Mouse (Mus musculus) spleen, adult 2 months (tissue): Measurements from ENCODE around the gene Dnaaf2. TPM values are rescaled to one million over a fixed set of nuclear protein-coding genes. Genes with fewer than 3 reads are reported as not detected.
A peak's percentile ranks its signal among the peaks of the same experiment; 100 is the strongest.

Experiments used
- DNase-seq, 2 experiments: peaks; one replicate each; pipeline versions ENCODE4 v3.0.0 to v3.0.0-alpha.2; 2012 to 2021; ENCODE audit warnings: low spot score in 2 of 2, low read depth in 1 of 2
- H3K27ac ChIP-seq: fragments of 200-500 bp; 2 replicates; pipeline ENCODE4 v1.5.1; 2012; ENCODE audit warnings: low read length, inconsistent platforms; ENCODE audit not compliant: insufficient read depth
- H3K27me3 ChIP-seq: fragments of 200-500 bp; 2 replicates; pipeline ENCODE4 v1.6.1; 2012; ENCODE audit warnings: mild to moderate bottlenecking, moderate library complexity, low read length, inconsistent platforms; ENCODE audit not compliant: control insufficient read depth, insufficient read depth
- H3K36me3 ChIP-seq: fragments of 200-500 bp; 2 replicates; pipeline ENCODE4 v1.6.1; 2012; ENCODE audit warnings: mild to moderate bottlenecking, low read length, inconsistent platforms; ENCODE audit not compliant: control insufficient read depth, insufficient read depth
- H3K4me1 ChIP-seq: fragments of 200-500 bp; 2 replicates; pipeline ENCODE4 v1.6.1; 2011; ENCODE audit warnings: inconsistent platforms; ENCODE audit not compliant: control insufficient read depth, insufficient read depth, insufficient read length
- H3K4me3 ChIP-seq: fragments of 200-500 bp; 2 replicates; pipeline ENCODE4 v1.5.1; 2011; ENCODE audit warnings: mild to moderate bottlenecking, inconsistent platforms; ENCODE audit not compliant: insufficient read depth, insufficient read length; ENCODE audit errors: extremely low read depth
- CTCF ChIP-seq: fragments of 200-500 bp; IDR thresholded peaks from 2 replicates; pipeline ENCODE4 v1.5.1; 2011; ENCODE audit warnings: mild to moderate bottlenecking, inconsistent platforms; ENCODE audit not compliant: insufficient read depth, insufficient read length, insufficient replicate concordance; ENCODE audit errors: extremely low read depth
- POLR2A ChIP-seq: fragments of 200-500 bp; IDR thresholded peaks from 2 replicates; pipeline ENCODE4 v1.6.1; 2011; ENCODE audit warnings: low read depth, low read length, inconsistent platforms
- WGBS: fragments of 180-500 bp; shearing (Covaris S2); methylation state at CpG from one replicate; pipeline ENCODE4 v1.1.7; 2018; 5-methylcytosine and 5-hydroxymethylcytosine counted together
- polyA plus RNA-seq: library from polyadenylated mRNA; depleted of rRNA; stranded (reverse); fragments of >200 nt; gene quantifications from 2 replicates; pipeline ENCODE4 v1.2.3, GENCODE M21; 2012

The Dnaaf2 gene
- polyA plus RNA-seq, 1 experiment, result 1.4 TPM

- Histone ChIP-seq H3K36me3 (peaks cover 7% of the 10 kb centered on the region), H3K27me3 (no peaks in the 10 kb centered on the region), H3K27ac (peak overlapping the region; percentile 86), H3K4me3 (peak overlapping the region; percentile 86), H3K4me1 (peaks cover 2% of the 10 kb centered on the region; the same call in 1 of the 2 replicates)
- TF ChIP-seq CTCF, result no peak
- no peak for TF ChIP-seq POLR2A
- DNase-seq, result peak; percentile 26 to 33
- under 1% methylated on average over 94 of the region's 94 CpGs for WGBS
Measured at GRCm38 (mm10) chr12:69197378-69198163, 658 bp downstream of the Dnaaf2 start.

GRCm38 (mm10) chr12:69196444-69197377, 1.5 kb downstream of the Dnaaf2 start, which contains the start of gene Gm49383:
TSS of gene Gm49383 (minus strand) at chr12:69197104.
- no peaks in the 10 kb centered on the region for H3K27me3 ChIP-seq
- WGBS, result under 1% methylated on average over 72 of the region's 75 CpGs
- TF ChIP-seq POLR2A, result peak; percentile 70
- no peak for TF ChIP-seq CTCF
- peaks cover 5% of the 10 kb centered on the region for H3K36me3 ChIP-seq
- H3K4me1 ChIP-seq, result peaks cover 2% of the 10 kb centered on the region; the same call in 1 of the 2 replicates
- peak within 1 kb of the TSS; percentile 86 for H3K27ac ChIP-seq
- H3K4me3 ChIP-seq, result peak within 1 kb of the TSS; percentile 86
- peak; percentile 28 to 57 for DNase-seq

DNA sequence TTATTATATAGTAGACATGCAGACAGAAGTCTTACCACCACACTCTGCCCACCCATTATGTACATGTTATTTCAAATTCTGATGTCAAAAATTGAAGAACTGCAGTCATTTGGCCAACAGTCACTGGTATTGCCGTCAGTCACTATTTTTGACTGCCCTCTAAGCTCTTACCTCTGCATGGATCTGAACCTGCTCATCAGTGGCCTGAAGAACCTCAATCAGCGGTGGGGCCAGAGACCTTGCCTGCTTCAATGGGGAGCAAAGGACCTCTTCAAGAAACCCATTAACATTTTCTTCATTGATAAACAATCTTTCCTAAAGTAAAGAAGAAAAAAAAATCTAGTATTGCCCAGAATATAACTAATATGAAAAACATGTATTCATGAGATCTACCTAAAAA, 5.6 kb downstream of the Dnaaf2 start:
- Histone ChIP-seq H3K27ac (no peak overlapping the region), H3K36me3 (peaks cover 3% of the 10 kb centered on the region), H3K27me3 (no peaks in the 10 kb centered on the region), H3K4me3 (no peak overlapping the region), H3K4me1 (peaks cover 2% of the 10 kb centered on the region; the same call in 1 of the 2 replicates)
- 96% methylated on average over 2 of the region's 2 CpGs for WGBS
- TF ChIP-seq POLR2A (no peak), CTCF (no peak)
- no peak for DNase-seq

DNA sequence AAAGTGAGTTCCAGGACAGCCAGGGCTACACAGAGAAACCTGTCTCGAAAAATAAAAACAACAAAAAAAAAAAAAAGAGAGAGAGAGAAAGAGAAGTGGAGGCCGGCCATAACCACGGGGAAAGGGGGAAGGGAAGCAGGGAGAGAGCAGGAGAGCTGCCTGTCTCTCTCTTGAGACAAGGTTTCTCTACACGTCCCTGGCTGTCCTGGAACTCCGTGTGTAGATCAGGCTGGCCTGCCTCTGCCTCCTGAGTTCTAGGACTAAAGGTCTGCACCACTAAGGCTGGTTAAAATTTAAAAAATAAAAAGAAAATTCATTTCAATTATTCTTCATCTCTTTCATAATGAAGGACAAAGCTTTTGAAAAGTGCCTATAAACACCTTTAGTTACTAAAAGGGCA, 6.8 kb downstream of the Dnaaf2 start:
- Histone ChIP-seq H3K4me3 (no peak overlapping the region), H3K27ac (no peak overlapping the region), H3K27me3 (no peaks in the 10 kb centered on the region), H3K36me3 (peaks cover 3% of the 10 kb centered on the region), H3K4me1 (peaks cover 4% of the 10 kb centered on the region; the same call in 1 of the 2 replicates)
- no peak for DNase-seq
- no peak for TF ChIP-seq CTCF
- TF ChIP-seq POLR2A, result no peak
- 84% methylated on average over 5 of the region's 5 CpGs for WGBS

DNA sequence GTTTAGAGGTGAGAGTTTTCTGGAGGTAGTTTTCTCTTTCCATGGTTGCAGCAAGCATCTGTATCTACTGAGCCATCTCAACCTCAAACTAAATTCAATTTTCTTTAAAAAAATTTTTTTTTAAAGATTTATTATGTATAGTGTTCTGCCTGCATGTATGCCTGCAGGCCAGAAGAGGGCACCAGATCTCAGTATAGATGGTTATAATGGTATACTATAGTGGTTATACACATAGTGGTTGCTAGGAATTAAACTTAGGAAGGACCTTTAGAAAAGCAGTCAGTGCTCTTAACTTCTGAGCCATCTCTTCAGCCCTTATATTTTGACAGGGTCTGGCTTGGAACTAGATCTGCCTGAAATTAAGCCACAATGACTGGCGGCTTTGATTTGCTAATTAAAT, 7.7 kb downstream of the Dnaaf2 start:
- no peak for TF ChIP-seq CTCF
- no peak for TF ChIP-seq POLR2A
- peaks cover 3% of the 10 kb centered on the region; the same call in 1 of the 2 replicates for H3K4me1 ChIP-seq
- no peak for DNase-seq
- H3K36me3 ChIP-seq, result peaks cover 3% of the 10 kb centered on the region
- H3K27ac ChIP-seq, result no peak overlapping the region
- no peaks in the 10 kb centered on the region for H3K27me3 ChIP-seq
- H3K4me3 ChIP-seq, result no peak overlapping the region
- 100% methylated on average over 1 of the region's 1 CpGs for WGBS

- 93% methylated on average over 9 of the region's 9 CpGs for WGBS
- Histone ChIP-seq H3K4me1 (peaks cover 6% of the 10 kb centered on the region; the same call in 1 of the 2 replicates), H3K27ac (no peak overlapping the region), H3K27me3 (no peaks in the 10 kb centered on the region), H3K4me3 (no peak overlapping the region), H3K36me3 (peaks cover 3% of the 10 kb centered on the region)
- no peak for TF ChIP-seq CTCF
- TF ChIP-seq POLR2A, result no peak
- no peak for DNase-seq
Measured at GRCm38 (mm10) chr12:69190074-69190473, 8.2 kb downstream of the Dnaaf2 start.
